Mouse (Mus musculus): ENCODE measurements around the gene 4930442H23Rik.
A peak's percentile ranks its signal among the peaks of the same experiment; 100 is the strongest.
"Not testable (repeated sequence)": the region's sequence is repeated elsewhere in the genome, so short reads cannot be mapped to it uniquely, and the experiment has no call there.

The 4930442H23Rik gene

GRCm38 (mm10) chr10:81183805-81184204 is at the start of gene 4930442H23Rik:
TSS of gene 4930442H23Rik (minus strand) at chr10:81183849.
- DNase-seq = no peak

- no peak for DNase-seq
Measured at GRCm38 (mm10) chr10:81233226-81233585, 49.6 kb upstream of the 4930442H23Rik start.

- DNase-seq = peak; percentile 96
Measured at GRCm38 (mm10) chr10:81232580-81233225, 49.1 kb upstream of the 4930442H23Rik start, which contains the start of gene Zfr2. TSS of gene Zfr2 (plus strand) at chr10:81233155.

- no peak for DNase-seq
Measured at GRCm38 (mm10) chr10:81231436-81231835, 47.8 kb upstream of the 4930442H23Rik start.

- DNase-seq = peak; percentile 80
Measured at GRCm38 (mm10) chr10:81230438-81231332, 47.0 kb upstream of the 4930442H23Rik start, which contains the start of gene Atcay. TSS of gene Atcay (minus strand) at chr10:81230833.

- no peak for DNase-seq
Measured at GRCm38 (mm10) chr10:81229735-81230437, 46.2 kb upstream of the 4930442H23Rik start.

GRCm38 (mm10) chr10:81223731-81224130 is 40.1 kb upstream of the 4930442H23Rik start:
- DNase-seq = not testable (repeated sequence)

GRCm38 (mm10) chr10:81221402-81222015 is 37.9 kb upstream of the 4930442H23Rik start:
- no peak for DNase-seq

GRCm38 (mm10) chr10:81217964-81218363 is 34.3 kb upstream of the 4930442H23Rik start:
- DNase-seq = peak; percentile 64

GRCm38 (mm10) chr10:81217267-81217666 is 33.6 kb upstream of the 4930442H23Rik start:
- not testable (repeated sequence) for DNase-seq

- no peak for DNase-seq
Measured at GRCm38 (mm10) chr10:81216810-81217209, 33.2 kb upstream of the 4930442H23Rik start.

GRCm38 (mm10) chr10:81216260-81216659 is 32.6 kb upstream of the 4930442H23Rik start:
- DNase-seq = no peak

- no peak for DNase-seq
Measured at GRCm38 (mm10) chr10:81210154-81210553, 26.5 kb upstream of the 4930442H23Rik start.

GRCm38 (mm10) chr10:81204137-81204536 is 20.5 kb upstream of the 4930442H23Rik start:
- DNase-seq = no peak

- no peak for DNase-seq
Measured at GRCm38 (mm10) chr10:81202978-81203720, 19.5 kb upstream of the 4930442H23Rik start.

GRCm38 (mm10) chr10:81201807-81202758 is 18.4 kb upstream of the 4930442H23Rik start, which contains the start of gene Nmrk2:
TSS of gene Nmrk2 (minus strand) at chr10:81202051.
- DNase-seq = no peak

- DNase-seq = no peak
Measured at GRCm38 (mm10) chr10:81200605-81201287, 17.1 kb upstream of the 4930442H23Rik start.

- no peak for DNase-seq
Measured at GRCm38 (mm10) chr10:81200141-81200540, 16.5 kb upstream of the 4930442H23Rik start.

- no peak for DNase-seq
Measured at GRCm38 (mm10) chr10:81198990-81199389, 15.3 kb upstream of the 4930442H23Rik start.

- no peak for DNase-seq
Measured at GRCm38 (mm10) chr10:81198230-81198629, 14.6 kb upstream of the 4930442H23Rik start.
